Mouse (Mus musculus): ENCODE results near the gene Cacna2d2. TPM values are rescaled to one million over a fixed set of nuclear protein-coding genes. Genes with fewer than 3 reads are reported as not detected.
A peak's percentile ranks its signal among the peaks of the same experiment; 100 is the strongest.

Cacna2d2 gene
- total and polyA plus RNA-seq, 2 experiments from 2014 or later = 7.6 to 108 TPM

- ATAC-seq (no peak; the same call in 1 of the 2 replicates), DNase-seq (ENCODE audit: low spot score) (peak; percentile 46)
- Histone ChIP-seq H3K4me2 (ENCODE audit: low read depth, low read length) (peak overlapping the region; percentile 91), H3K36me3 (ENCODE audit: insufficient read depth, low read length) (no peaks in the 10 kb centered on the region), H3K4me1 (ENCODE audit: insufficient read depth, low read length) (peaks cover 6% of the 10 kb centered on the region), H3K9me3 (ENCODE audit: low read length) (no peaks in the 10 kb centered on the region), H3K27me3 (ENCODE audit: insufficient read depth, low read length) (no peaks in the 10 kb centered on the region), H3K27ac (peak overlapping the region; percentile 66; the same call in 1 of the 2 replicates), H3K4me3 (ENCODE audit: low read length) (peak overlapping the region; percentile 78), H3K9ac (replicated peaks; ENCODE audit: low read length) (peak overlapping the region; percentile 84)
- under 1% methylated on average over 40 of the region's 45 CpGs for WGBS
- no peak for TF ChIP-seq CTCF (IDR thresholded peaks at IDR 0.05; ENCODE audit: low read depth)
Observed at GRCm38 (mm10) chr9:107400060-107400511, 674 bp downstream of the Cacna2d2 start.

- TF ChIP-seq CTCF (IDR thresholded peaks at IDR 0.05; ENCODE audit: low read depth) = no peak
- peaks cover 6% of the 10 kb centered on the region for H3K4me1 ChIP-seq (ENCODE audit: insufficient read depth, low read length)
- DNase-seq (ENCODE audit: low spot score) (no peak), ATAC-seq (no peak)
- peak overlapping the region; percentile 84 for H3K9ac ChIP-seq (replicated peaks; ENCODE audit: low read length)
- 16% methylated on average over 12 of the region's 13 CpGs for WGBS
- H3K4me2 ChIP-seq (ENCODE audit: low read depth, low read length) = peak overlapping the region; percentile 91
- no peaks in the 10 kb centered on the region for H3K36me3 ChIP-seq (ENCODE audit: insufficient read depth, low read length)
- peak overlapping the region; percentile 78 for H3K4me3 ChIP-seq (ENCODE audit: low read length)
- no peaks in the 10 kb centered on the region for H3K9me3 ChIP-seq (ENCODE audit: low read length)
- H3K27me3 ChIP-seq (ENCODE audit: insufficient read depth, low read length) = no peaks in the 10 kb centered on the region
- H3K27ac ChIP-seq = no peak overlapping the region
Observed at GRCm38 (mm10) chr9:107400666-107401285, 1.4 kb downstream of the Cacna2d2 start.

GRCm38 (mm10) chr9:107403116-107403515, 3.7 kb downstream of the Cacna2d2 start:
- peak; percentile 28; the same call in 1 of the 2 replicates for ATAC-seq
- Histone ChIP-seq H3K27me3 (ENCODE audit: insufficient read depth, low read length) (no peaks in the 10 kb centered on the region), H3K27ac (no peak overlapping the region), H3K4me1 (ENCODE audit: insufficient read depth, low read length) (peaks cover 6% of the 10 kb centered on the region), H3K36me3 (ENCODE audit: insufficient read depth, low read length) (no peaks in the 10 kb centered on the region), H3K9ac (replicated peaks; ENCODE audit: low read length) (no peak overlapping the region), H3K4me2 (ENCODE audit: low read depth, low read length) (peak overlapping the region; percentile 91), H3K9me3 (ENCODE audit: low read length) (no peaks in the 10 kb centered on the region), H3K4me3 (ENCODE audit: low read length) (peak overlapping the region; percentile 78; the same call in 1 of the 2 replicates)
- no peak for DNase-seq (ENCODE audit: low spot score)
- TF ChIP-seq CTCF (IDR thresholded peaks at IDR 0.05; ENCODE audit: low read depth) = peak; percentile 55
- 63% methylated on average over 7 of the region's 7 CpGs for WGBS

GRCm38 (mm10) chr9:107409449-107409848, 10.0 kb downstream of the Cacna2d2 start:
- ATAC-seq (no peak; the same call in 1 of the 2 replicates), DNase-seq (ENCODE audit: low spot score) (no peak)
- Histone ChIP-seq H3K9me3 (ENCODE audit: low read length) (no peaks in the 10 kb centered on the region), H3K9ac (replicated peaks; ENCODE audit: low read length) (no peak overlapping the region), H3K4me2 (ENCODE audit: low read depth, low read length) (no peak overlapping the region), H3K4me1 (ENCODE audit: insufficient read depth, low read length) (peaks cover 3% of the 10 kb centered on the region; the same call in 1 of the 2 replicates), H3K27ac (no peak overlapping the region), H3K36me3 (ENCODE audit: insufficient read depth, low read length) (no peaks in the 10 kb centered on the region), H3K27me3 (ENCODE audit: insufficient read depth, low read length) (no peaks in the 10 kb centered on the region), H3K4me3 (ENCODE audit: low read length) (no peak overlapping the region)
- WGBS = 86% methylated on average over 4 of the region's 4 CpGs
- TF ChIP-seq CTCF (IDR thresholded peaks at IDR 0.05; ENCODE audit: low read depth) = no peak

DNA sequence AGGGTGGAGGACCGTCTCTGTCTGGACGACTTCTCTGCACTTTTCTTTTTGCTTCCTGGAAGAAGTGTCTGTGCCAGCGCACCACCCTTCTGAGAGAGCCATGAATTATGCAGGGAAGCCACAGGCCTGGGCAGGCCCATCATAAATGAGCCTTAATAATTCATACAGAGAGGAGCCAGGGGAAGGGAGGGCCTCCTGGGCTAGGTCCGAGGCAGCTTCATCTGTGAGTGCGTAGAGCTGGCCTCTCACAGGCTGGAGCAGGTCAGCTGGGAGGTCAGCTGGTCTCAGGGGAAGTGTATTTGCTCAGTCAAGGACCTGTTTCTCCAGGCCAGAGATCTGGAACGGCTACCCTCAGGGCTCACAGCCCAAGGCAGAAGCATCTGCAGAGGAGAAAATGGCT, 17.7 kb downstream of the Cacna2d2 start:
- no peak for DNase-seq (ENCODE audit: low spot score)
- ATAC-seq = peak; percentile 70
- Histone ChIP-seq H3K9me3 (ENCODE audit: low read length) (no peaks in the 10 kb centered on the region), H3K27me3 (ENCODE audit: insufficient read depth, low read length) (no peaks in the 10 kb centered on the region), H3K9ac (replicated peaks; ENCODE audit: low read length) (no peak overlapping the region), H3K4me3 (ENCODE audit: low read length) (no peak overlapping the region), H3K4me1 (ENCODE audit: insufficient read depth, low read length) (peaks cover 3% of the 10 kb centered on the region; the same call in 1 of the 2 replicates), H3K27ac (no peak overlapping the region), H3K36me3 (ENCODE audit: insufficient read depth, low read length) (no peaks in the 10 kb centered on the region), H3K4me2 (ENCODE audit: low read depth, low read length) (no peak overlapping the region)
- WGBS = 50% methylated on average over 6 of the region's 6 CpGs
- no peak for TF ChIP-seq CTCF (IDR thresholded peaks at IDR 0.05; ENCODE audit: low read depth)

- Histone ChIP-seq H3K4me1 (ENCODE audit: insufficient read depth, low read length) (peaks cover 8% of the 10 kb centered on the region; the same call in 1 of the 2 replicates), H3K4me2 (ENCODE audit: low read depth, low read length) (no peak overlapping the region), H3K4me3 (ENCODE audit: low read length) (no peak overlapping the region), H3K9me3 (ENCODE audit: low read length) (no peaks in the 10 kb centered on the region), H3K27ac (no peak overlapping the region), H3K36me3 (ENCODE audit: insufficient read depth, low read length) (no peaks in the 10 kb centered on the region), H3K9ac (replicated peaks; ENCODE audit: low read length) (no peak overlapping the region), H3K27me3 (ENCODE audit: insufficient read depth, low read length) (no peaks in the 10 kb centered on the region)
- ATAC-seq = no peak
- WGBS = 54% methylated on average over 9 of the region's 9 CpGs
- no peak for TF ChIP-seq CTCF (IDR thresholded peaks at IDR 0.05; ENCODE audit: low read depth)
- DNase-seq (ENCODE audit: low spot score) = no peak
Observed at GRCm38 (mm10) chr9:107419491-107420244, 20.3 kb downstream of the Cacna2d2 start.
